9 mouse cellular contexts compared by ENCODE assay signal in the genomic region with DNA sequence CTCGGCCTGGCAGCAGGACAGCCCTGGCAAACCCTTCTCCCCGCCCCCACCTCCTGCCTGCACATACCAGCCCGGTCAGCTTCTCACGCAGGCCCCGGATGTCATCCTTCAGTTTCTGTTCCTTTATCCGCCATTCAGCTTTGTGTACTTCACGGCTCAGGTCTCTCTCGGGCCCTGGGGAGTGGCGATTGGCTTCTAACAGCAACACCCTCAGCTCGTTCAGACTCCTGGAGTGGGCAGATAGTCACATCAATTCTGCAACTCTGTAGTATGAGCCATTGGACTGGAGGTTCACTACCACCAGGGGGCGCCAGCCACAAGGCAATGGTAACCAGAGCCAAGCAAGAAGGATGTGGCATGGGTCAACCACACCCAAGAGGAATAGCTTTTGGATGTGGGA. TPM values are rescaled to one million over a fixed set of nuclear protein-coding genes. Genes with fewer than 3 reads are reported as not detected.
A peak's percentile ranks its signal among the peaks of the same experiment; 100 is the strongest.
DNase-seq lines count a peak whose midpoint lies in the region; ATAC-seq and TF ChIP-seq lines count a peak whose summit lies in the region.
"Had no signal": no experiment of that assay in that cellular context is flagged by ENCODE, and none has a peak within 500 bp of the region (broad histone marks: within the 10 kb centered on the region; RNA-seq: fewer than 3 reads in every experiment).

No protein-coding gene starts in this region.

- H3K36me3 ChIP-seq in heart, embryonic 16.5 days (ENCODE audit: control insufficient read depth, insufficient read depth): no peaks in the 10 kb centered on the region; the same call in none of the 2 replicates
- peaks cover 15% of the 10 kb centered on the region; the same call in 1 of the 2 replicates for H3K36me3 ChIP-seq in liver, embryonic 13.5 days
- peaks cover 98% of the 10 kb centered on the region for H3K36me3 ChIP-seq in neural tube, embryonic 13.5 days
- H3K36me3 ChIP-seq in stomach, postnatal 0 days (ENCODE audit: control insufficient read depth, insufficient read depth, low read length): peaks cover 10% of the 10 kb centered on the region; the same call in 1 of the 2 replicates

- TF ChIP-seq CTCF in bone marrow macrophage, adult 2 months (IDR thresholded peaks at IDR 0.05; ENCODE audit: low read depth, low read length): peak; percentile 91
- peak; percentile 98 for TF ChIP-seq CTCF in stomach, postnatal 0 days (IDR thresholded peaks at IDR 0.05; ENCODE audit: low read depth)

- WGBS in heart, embryonic 16.5 days: 50% methylated on average over 11 of the region's 11 CpGs
- WGBS in liver, embryonic 13.5 days (ENCODE audit: insufficient replicate concordance): 26% methylated on average over 11 of the region's 11 CpGs
- WGBS in neural tube, embryonic 13.5 days: 56% methylated on average over 11 of the region's 11 CpGs
- 63% methylated on average over 11 of the region's 11 CpGs for WGBS in stomach, postnatal 0 days

- no peak overlapping the region for H3K9ac ChIP-seq in heart, embryonic 16.5 days (ENCODE audit: low read length)
- H3K9ac ChIP-seq in liver, embryonic 13.5 days: no peak overlapping the region
- no peak overlapping the region for H3K9ac ChIP-seq in neural tube, embryonic 13.5 days
- H3K9ac ChIP-seq in stomach, postnatal 0 days (ENCODE audit: low read length): no peak overlapping the region
- H3K9ac ChIP-seq: embryonic facial prominence, embryonic 12.5 days had no signal

- no peak overlapping the region for H3K4me3 ChIP-seq in bone marrow macrophage, adult 2 months (ENCODE audit: insufficient read depth, low read length)
- no peak overlapping the region for H3K4me3 ChIP-seq in heart, embryonic 16.5 days (ENCODE audit: low read length)
- H3K4me3 ChIP-seq in liver, embryonic 13.5 days (replicated peaks): no peak overlapping the region
- no peak overlapping the region for H3K4me3 ChIP-seq in neural tube, embryonic 13.5 days
- no peak overlapping the region for H3K4me3 ChIP-seq in stomach, postnatal 0 days (ENCODE audit: low read depth, low read length)
- H3K4me3 ChIP-seq: embryonic facial prominence, embryonic 12.5 days had no signal

- no peak overlapping the region for H3K27ac ChIP-seq in bone marrow macrophage, adult 2 months (ENCODE audit: insufficient read depth, low read depth, low read length)
- no peak overlapping the region for H3K27ac ChIP-seq in heart, embryonic 16.5 days (ENCODE audit: low read length)
- H3K27ac ChIP-seq in liver, embryonic 13.5 days: no peak overlapping the region
- no peak overlapping the region for H3K27ac ChIP-seq in neural tube, embryonic 13.5 days (replicated peaks)
- H3K27ac ChIP-seq in stomach, postnatal 0 days (replicated peaks): no peak overlapping the region
- H3K27ac ChIP-seq: embryonic facial prominence, embryonic 12.5 days had no signal

- peak; percentile 80 for ATAC-seq in erythroid progenitor cell, adult 5-6 weeks (replicated peaks; ENCODE audit: low FRiP score, poor library complexity, severe bottlenecking)
- peak; percentile 54; the same call in 1 of the 2 replicates for ATAC-seq in heart, embryonic 16.5 days (replicated peaks; ENCODE audit: extremely low read depth, insufficient read depth, low FRiP score)
- ATAC-seq in liver, embryonic 13.5 days (ENCODE audit: low read depth): peak; percentile 83
- ATAC-seq in neural tube, embryonic 13.5 days (ENCODE audit: low read depth): peak; percentile 40; the same call in 1 of the 2 replicates
- peak; percentile 70 for ATAC-seq in stomach, postnatal 0 days (ENCODE audit: low FRiP score, low TSS enrichment)

- no peak for TF ChIP-seq EP300 in stomach, postnatal 0 days (optimal IDR thresholded peaks at IDR 0.05)

- no peaks in the 10 kb centered on the region for H3K27me3 ChIP-seq in heart, embryonic 16.5 days (ENCODE audit: control insufficient read depth, insufficient read depth, low read length)
- no peaks in the 10 kb centered on the region for H3K27me3 ChIP-seq in liver, embryonic 13.5 days
- no peaks in the 10 kb centered on the region for H3K27me3 ChIP-seq in neural tube, embryonic 13.5 days
- H3K27me3 ChIP-seq in stomach, postnatal 0 days (ENCODE audit: control insufficient read depth, insufficient read depth, low read length): no peaks in the 10 kb centered on the region
- H3K27me3 ChIP-seq: embryonic facial prominence, embryonic 12.5 days had no signal

- no peaks in the 10 kb centered on the region for H3K4me1 ChIP-seq in bone marrow macrophage, adult 2 months (ENCODE audit: control insufficient read depth, insufficient read depth, low read length)
- peaks cover 2% of the 10 kb centered on the region; the same call in 1 of the 2 replicates for H3K4me1 ChIP-seq in heart, embryonic 16.5 days (ENCODE audit: control insufficient read depth, insufficient read depth, low read length)
- peaks cover 21% of the 10 kb centered on the region for H3K4me1 ChIP-seq in liver, embryonic 13.5 days (replicated peaks)
- peaks cover 9% of the 10 kb centered on the region for H3K4me1 ChIP-seq in neural tube, embryonic 13.5 days (replicated peaks)
- 0 out of 2 replicates have a peak, but pooled peaks cover 2% of the 10 kb centered on the region for H3K4me1 ChIP-seq in stomach, postnatal 0 days (replicated peaks; ENCODE audit: control insufficient read depth, insufficient read depth)

- no peaks in the 10 kb centered on the region for H3K9me3 ChIP-seq in heart, embryonic 16.5 days (replicated peaks; ENCODE audit: control insufficient read depth, low read length)
- H3K9me3 ChIP-seq in liver, embryonic 13.5 days (replicated peaks): no peaks in the 10 kb centered on the region
- H3K9me3 ChIP-seq in neural tube, embryonic 13.5 days: no peaks in the 10 kb centered on the region
- H3K9me3 ChIP-seq in stomach, postnatal 0 days (ENCODE audit: control insufficient read depth, low read length): no peaks in the 10 kb centered on the region
- H3K9me3 ChIP-seq: embryonic facial prominence, embryonic 12.5 days had no signal

- TF ChIP-seq POLR2A in bone marrow macrophage, adult 2 months (IDR thresholded peaks at IDR 0.05; ENCODE audit: borderline replicate concordance, low read depth, low read length): no peak

- no peak overlapping the region for H3K4me2 ChIP-seq in heart, embryonic 16.5 days (ENCODE audit: low read depth, low read length)
- peak overlapping the region; percentile 3; the same call in 1 of the 2 replicates for H3K4me2 ChIP-seq in liver, embryonic 13.5 days
- no peak overlapping the region for H3K4me2 ChIP-seq in neural tube, embryonic 13.5 days
- no peak overlapping the region for H3K4me2 ChIP-seq in stomach, postnatal 0 days (replicated peaks; ENCODE audit: low read depth)
- H3K4me2 ChIP-seq: embryonic facial prominence, embryonic 12.5 days had no signal

- peak; percentile 80 for DNase-seq in CD4-positive helper T cell, adult 2 months (ENCODE audit: low read depth, low spot score)
- peak; percentile 91 for DNase-seq in kidney, postnatal 14 days
- peak; percentile 81 for DNase-seq in liver, embryonic 13.5 days
- DNase-seq in stomach, postnatal 0 days (ENCODE audit: low spot score): peak; percentile 87

RNA-seq across cellular contexts. Expression of a gene that starts 37.6 kb away (rescaled TPM):
- 8.8 and 9.6 TPM in 2 replicates for polyA plus RNA-seq in bone marrow macrophage, adult 2 months (2012; ENCODE audit: insufficient read depth, insufficient read length, missing spikeins)
- 6.3 and 19.1 TPM in 2 replicates for total RNA-seq in erythroid progenitor cell, adult 5-6 weeks (2015; ENCODE audit: low replicate concordance)
- 0.77 and 1.6 TPM in 2 replicates for total RNA-seq in erythroid progenitor cell, adult 5-6 weeks (2017; ENCODE audit: low replicate concordance)
- 48.2 and 50.7 TPM in 2 replicates for polyA plus RNA-seq in heart, embryonic 16.5 days (2015; fragmentation: Nextera tagmentation; extraction: Ambion mirVana)
- 12.9 and 13.6 TPM in 2 replicates for polyA plus RNA-seq in liver, embryonic 13.5 days (2015; fragmentation: Nextera tagmentation; extraction: Ambion mirVana)
- 63.1 and 85.8 TPM in 2 replicates for polyA plus RNA-seq in neural tube, embryonic 13.5 days (2015; fragmentation: Nextera tagmentation; extraction: Ambion mirVana)
- 42.4 and 47.0 TPM in 2 replicates for polyA plus RNA-seq in stomach, postnatal 0 days (2015; fragmentation: Nextera tagmentation; extraction: Ambion mirVana)

RNA-seq across cellular contexts. Expression of a gene that starts 58.1 kb away (rescaled TPM):
- polyA plus RNA-seq in bone marrow macrophage, adult 2 months (2012; ENCODE audit: insufficient read depth, insufficient read length, missing spikeins): 13.1 and 14.3 TPM in 2 replicates
- 0.84 TPM in 1 of 2 replicates, not detected in the other for total RNA-seq in erythroid progenitor cell, adult 5-6 weeks (2015; ENCODE audit: low replicate concordance)
- 0.68 and 0.77 TPM in 2 replicates for total RNA-seq in erythroid progenitor cell, adult 5-6 weeks (2017; ENCODE audit: low replicate concordance)
- polyA plus RNA-seq in heart, embryonic 16.5 days (2015; fragmentation: Nextera tagmentation; extraction: Ambion mirVana): 1.4 TPM in 2 replicates
- polyA plus RNA-seq in liver, embryonic 13.5 days (2015; fragmentation: Nextera tagmentation; extraction: Ambion mirVana): 0.37 and 0.50 TPM in 2 replicates
- polyA plus RNA-seq in neural tube, embryonic 13.5 days (2015; fragmentation: Nextera tagmentation; extraction: Ambion mirVana): 11.9 and 12.6 TPM in 2 replicates
- 1.0 and 1.1 TPM in 2 replicates for polyA plus RNA-seq in stomach, postnatal 0 days (2015; fragmentation: Nextera tagmentation; extraction: Ambion mirVana)
